Mouse (Mus musculus) small intestine, adult 2 months (tissue): ENCODE measurements around the gene Pltp. TPM values are rescaled to one million over a fixed set of nuclear protein-coding genes. Genes with fewer than 3 reads are reported as not detected.
A peak's percentile ranks its signal among the peaks of the same experiment; 100 is the strongest.

Source experiments
- H3K27ac ChIP-seq: fragments of 200-500 bp; 2 replicates; pipeline ENCODE4 v1.5.1; 2012; ENCODE audit warnings: low read depth, low read length, control low read depth, inconsistent platforms; ENCODE audit not compliant: insufficient read depth
- H3K27me3 ChIP-seq: fragments of 200-500 bp; 2 replicates; pipeline ENCODE4 v1.6.1; 2012; ENCODE audit warnings: mild to moderate bottlenecking, moderate library complexity, low read length, inconsistent platforms; ENCODE audit not compliant: control insufficient read depth, insufficient read depth
- H3K36me3 ChIP-seq: fragments of 200-500 bp; 2 replicates; pipeline ENCODE4 v1.6.1; 2012; ENCODE audit warnings: mild to moderate bottlenecking, low read length, control low read depth, inconsistent platforms; ENCODE audit not compliant: control insufficient read depth, insufficient read depth
- H3K4me1 ChIP-seq: fragments of 200-500 bp; 2 replicates; pipeline ENCODE4 v1.6.1; 2012; ENCODE audit warnings: low read length, inconsistent platforms, mixed read lengths; ENCODE audit not compliant: control insufficient read depth, insufficient read depth, insufficient read length
- H3K4me3 ChIP-seq: fragments of 200-500 bp; 2 replicates; pipeline ENCODE4 v1.5.1; 2012; ENCODE audit warnings: low read depth, mild to moderate bottlenecking, control low read depth, inconsistent platforms, low read length, moderate library complexity
- CTCF ChIP-seq: fragments of 200-500 bp; IDR thresholded peaks from 2 replicates; pipeline ENCODE4 v1.5.1; 2012; ENCODE audit warnings: low read depth, mild to moderate bottlenecking, control low read depth, inconsistent platforms, low read length, moderate library complexity, mixed read lengths; ENCODE audit not compliant: insufficient replicate concordance, insufficient read length; ENCODE audit errors: extremely low read depth
- POLR2A ChIP-seq: fragments of 200-500 bp; IDR thresholded peaks from 2 replicates; pipeline ENCODE4 v1.6.1; 2012; ENCODE audit warnings: low read depth, mild to moderate bottlenecking, control low read depth, inconsistent platforms, low read length, moderate library complexity
- WGBS: fragments of 180-500 bp; shearing (Covaris S2); methylation state at CpG from one replicate; pipeline ENCODE4 v1.1.7; 2018; 5-methylcytosine and 5-hydroxymethylcytosine counted together
- polyA plus RNA-seq: library from polyadenylated mRNA; depleted of rRNA; stranded (reverse); fragments of >200 nt; gene quantifications from 2 replicates; pipeline ENCODE4 v1.2.3, GENCODE M21; 2012; rRNA removed

Pltp gene
- polyA plus RNA-seq, 1 experiment: 34.2 TPM

DNA sequence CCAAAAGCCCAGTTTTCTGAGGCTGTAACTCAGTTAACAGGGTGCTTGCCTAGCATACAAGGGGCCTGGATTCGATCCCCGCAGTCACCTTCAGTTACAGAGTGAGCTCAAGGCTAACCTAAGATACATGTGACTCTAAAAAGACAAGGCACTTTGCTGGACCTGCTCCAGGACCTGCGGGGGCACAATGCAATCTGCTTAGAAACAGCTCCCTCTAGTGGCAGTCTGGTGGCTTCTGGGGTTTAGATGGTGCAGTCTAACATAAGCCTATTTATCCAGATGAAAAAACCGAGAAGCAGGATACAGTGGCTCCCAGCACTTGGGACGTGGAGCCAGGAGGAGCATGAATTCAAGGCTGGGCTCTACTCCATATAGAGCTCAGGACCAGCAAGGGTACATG is 63.2 kb downstream of the Pltp start:
- TF ChIP-seq POLR2A: no peak
- peak; percentile 95; the same call in 1 of the 2 replicates for TF ChIP-seq CTCF
- Histone ChIP-seq H3K27ac (no peak overlapping the region), H3K36me3 (peaks cover 60% of the 10 kb centered on the region), H3K27me3 (no peaks in the 10 kb centered on the region), H3K4me3 (no peak overlapping the region), H3K4me1 (no peaks in the 10 kb centered on the region)
- 19% methylated on average over 5 of the region's 5 CpGs for WGBS

DNA sequence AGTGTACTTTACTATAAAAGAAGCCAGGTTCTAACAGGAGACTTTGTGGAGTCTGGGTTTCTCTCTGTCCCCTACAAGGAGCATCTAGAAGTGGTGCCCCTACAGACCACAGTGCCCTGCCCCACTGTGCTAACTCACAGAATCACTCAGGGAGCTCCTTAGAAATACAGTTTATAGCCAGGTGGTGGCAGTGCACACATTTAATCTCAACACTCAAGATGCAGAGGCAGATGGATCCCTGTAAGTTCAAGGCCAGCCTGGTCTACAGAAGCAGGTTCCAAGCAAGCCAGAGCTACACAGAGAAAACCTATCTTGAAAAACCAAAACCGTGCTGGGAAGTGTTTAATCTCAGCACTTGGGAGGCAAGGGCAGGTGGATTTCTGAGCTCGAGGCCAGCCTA is 63.7 kb downstream of the Pltp start:
- H3K4me3 ChIP-seq: no peak overlapping the region
- H3K27ac ChIP-seq: no peak overlapping the region
- no peaks in the 10 kb centered on the region for H3K27me3 ChIP-seq
- peaks cover 62% of the 10 kb centered on the region for H3K36me3 ChIP-seq
- H3K4me1 ChIP-seq: no peaks in the 10 kb centered on the region
- 93% methylated on average over 2 of the region's 2 CpGs for WGBS
- no peak for TF ChIP-seq POLR2A
- TF ChIP-seq CTCF: no peak

DNA sequence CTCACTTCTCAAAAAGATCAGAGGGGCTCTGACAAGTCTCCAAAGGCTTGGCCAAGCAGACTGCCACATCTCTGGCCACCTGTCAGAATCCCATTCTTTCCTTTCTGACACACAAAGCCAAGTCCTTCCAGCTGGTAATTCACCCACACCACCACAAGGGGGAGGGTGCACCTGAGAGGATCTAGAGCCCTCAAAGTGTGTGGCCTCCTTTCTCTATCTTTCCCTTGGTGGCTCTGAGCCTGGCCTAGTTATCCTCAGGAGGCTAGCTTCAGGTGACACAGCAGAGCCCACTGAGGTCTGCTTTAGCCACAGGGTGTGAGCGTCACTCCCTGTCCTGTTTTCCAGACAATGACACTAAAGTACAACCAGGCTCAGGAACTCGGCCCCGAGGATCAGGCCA is 64.3 kb downstream of the Pltp start:
- Histone ChIP-seq H3K27ac (no peak overlapping the region), H3K4me1 (no peaks in the 10 kb centered on the region), H3K4me3 (no peak overlapping the region), H3K36me3 (peaks cover 61% of the 10 kb centered on the region), H3K27me3 (no peaks in the 10 kb centered on the region)
- 74% methylated on average over 3 of the region's 3 CpGs for WGBS
- TF ChIP-seq POLR2A (no peak), CTCF (peak; percentile 66; the same call in 1 of the 2 replicates)

DNA sequence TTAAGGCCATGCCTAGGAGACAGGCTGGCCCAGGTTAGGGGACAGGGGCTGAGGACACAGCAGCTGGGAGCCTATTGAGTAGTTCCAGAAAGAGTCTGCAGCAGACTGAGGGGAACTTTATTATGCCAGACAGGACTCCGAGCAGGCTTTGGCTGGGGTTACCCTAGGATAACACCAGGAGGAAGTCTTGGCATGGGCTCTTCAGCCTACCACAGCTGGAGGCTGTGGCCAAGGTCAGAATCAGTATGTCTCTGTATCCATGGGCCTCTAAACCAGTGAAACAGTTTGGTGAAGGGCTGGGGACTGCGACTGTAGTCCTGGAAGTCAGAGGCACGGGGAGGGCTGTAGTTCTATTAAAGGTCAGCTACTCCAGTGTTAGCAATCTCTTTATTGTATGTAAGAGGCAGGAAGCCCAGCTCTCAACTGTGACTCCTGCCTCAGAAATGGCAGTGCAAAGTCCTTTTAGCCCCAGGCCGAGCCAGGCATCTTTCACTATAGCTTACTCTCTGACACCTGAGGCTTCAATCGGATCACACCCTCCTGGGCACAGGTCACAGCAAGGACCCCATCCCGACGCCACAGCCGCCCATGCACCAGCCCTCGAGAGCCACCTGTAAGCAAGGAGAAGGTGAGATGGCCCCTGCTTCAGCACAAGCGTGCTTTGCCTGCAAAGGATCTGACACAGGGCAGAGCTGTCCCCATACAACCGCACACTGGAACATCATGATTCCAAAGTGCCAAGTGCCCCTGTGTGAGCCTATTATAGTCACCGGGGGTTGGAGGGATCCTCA is 64.9 kb downstream of the Pltp start:
- Histone ChIP-seq H3K27ac (no peak overlapping the region), H3K4me1 (no peaks in the 10 kb centered on the region), H3K36me3 (peaks cover 57% of the 10 kb centered on the region), H3K27me3 (no peaks in the 10 kb centered on the region), H3K4me3 (no peak overlapping the region)
- 87% methylated on average over 12 of the region's 12 CpGs for WGBS
- peak; percentile 5; the same call in 1 of the 2 replicates for TF ChIP-seq CTCF
- TF ChIP-seq POLR2A: no peak

DNA sequence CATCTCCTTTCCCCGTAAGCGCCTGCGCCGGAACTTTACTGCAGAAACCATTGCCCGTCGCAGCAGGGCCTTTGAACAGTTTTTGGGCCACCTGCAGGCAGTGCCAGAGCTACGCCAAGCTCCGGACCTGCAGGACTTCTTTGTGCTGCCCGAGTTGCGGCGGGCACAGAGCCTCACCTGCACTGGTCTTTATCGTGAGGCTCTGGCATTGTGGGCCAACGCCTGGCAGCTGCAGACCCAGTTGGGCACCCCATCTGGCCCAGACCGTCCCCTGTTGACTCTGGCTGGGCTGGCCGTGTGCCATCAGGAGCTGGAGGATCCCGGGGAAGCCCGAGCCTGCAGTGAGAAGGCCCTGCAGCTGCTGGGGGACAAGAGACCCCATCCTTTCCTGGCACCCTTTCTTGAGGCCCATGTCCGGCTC is 65.7 kb downstream of the Pltp start:
- Histone ChIP-seq H3K27ac (no peak overlapping the region), H3K4me1 (no peaks in the 10 kb centered on the region), H3K4me3 (no peak overlapping the region), H3K36me3 (peaks cover 52% of the 10 kb centered on the region), H3K27me3 (no peaks in the 10 kb centered on the region)
- TF ChIP-seq POLR2A (no peak), CTCF (no peak)
- WGBS: 87% methylated on average over 18 of the region's 18 CpGs

DNA sequence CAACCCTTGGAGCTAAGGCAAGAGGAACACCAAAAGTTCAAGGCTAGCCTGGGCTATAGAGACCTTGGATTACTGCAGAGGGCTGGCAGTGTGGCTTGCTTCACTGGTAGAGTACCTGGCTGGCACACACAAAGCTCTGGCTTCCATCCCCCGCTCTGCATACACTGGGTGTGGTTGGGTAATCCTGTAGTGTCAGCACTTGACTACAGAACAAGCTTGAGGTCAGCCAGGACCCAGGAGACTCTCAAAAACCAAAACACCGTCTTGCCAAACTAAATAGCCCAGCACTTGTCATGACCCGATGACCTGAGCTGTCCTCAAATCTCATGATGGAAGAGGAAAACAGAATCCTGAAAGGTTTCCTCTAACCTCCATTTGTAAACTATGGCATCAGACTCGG is 67.1 kb downstream of the Pltp start:
- no peak overlapping the region for H3K4me3 ChIP-seq
- WGBS: 64% methylated on average over 4 of the region's 4 CpGs
- peaks cover 39% of the 10 kb centered on the region for H3K36me3 ChIP-seq

More for the DNA sequence above, 67.1 kb downstream of the Pltp start:
- Histone ChIP-seq H3K27me3 (no peaks in the 10 kb centered on the region), H3K27ac (no peak overlapping the region), H3K4me1 (peaks cover 4% of the 10 kb centered on the region; the same call in 1 of the 2 replicates)
- TF ChIP-seq CTCF (no peak), POLR2A (no peak)

Other genes with a start within 250 kb of the Pltp start
- not detected in 2 replicates for gene Wfdc6b, start 244.2 kb downstream of the Pltp start, polyA plus RNA-seq
- gene Wfdc8, start 244.1 kb downstream of the Pltp start, polyA plus RNA-seq: 0.05 TPM in 1 of 2 replicates, not detected in the other
- gene Wfdc16, start 218.9 kb downstream of the Pltp start, polyA plus RNA-seq: not detected in 2 replicates
- 1.8 TPM in 1 of 2 replicates, not detected in the other for gene Wfdc10, start 201.7 kb downstream of the Pltp start, polyA plus RNA-seq
- not detected in 2 replicates for gene Wfdc9, start 201.1 kb downstream of the Pltp start, polyA plus RNA-seq
- not detected in 2 replicates for gene Wfdc11, start 183.6 kb downstream of the Pltp start, polyA plus RNA-seq
- not detected in 2 replicates for gene Wfdc13, start 172.6 kb downstream of the Pltp start, polyA plus RNA-seq
- gene Spint4, start 159.2 kb downstream of the Pltp start, polyA plus RNA-seq: not detected in 2 replicates
- not detected in 2 replicates for gene Spint5, start 142.4 kb downstream of the Pltp start, polyA plus RNA-seq
- gene Wfdc3, start 111.8 kb downstream of the Pltp start, polyA plus RNA-seq: 0.06 and 0.75 TPM in 2 replicates
- 20.9 and 37.8 TPM in 2 replicates for gene Dnttip1, start 111.7 kb downstream of the Pltp start, polyA plus RNA-seq
- 39.1 and 91.2 TPM in 2 replicates for gene Ube2c, start 87.8 kb downstream of the Pltp start, polyA plus RNA-seq
- gene Tnnc2, start 77.7 kb downstream of the Pltp start, polyA plus RNA-seq: not detected in 2 replicates
- gene Snx21, start 71.9 kb downstream of the Pltp start, polyA plus RNA-seq: 9.7 and 19.2 TPM in 2 replicates
- 76.9 and 102 TPM in 2 replicates for gene Acot8, start 52.8 kb downstream of the Pltp start, polyA plus RNA-seq
- 1.7 and 2.6 TPM in 2 replicates for gene Zswim3, start 52.6 kb downstream of the Pltp start, polyA plus RNA-seq
- 4.8 and 8.1 TPM in 2 replicates for gene Zswim1, start 35.0 kb downstream of the Pltp start, polyA plus RNA-seq
- gene Spata25, start 29.2 kb downstream of the Pltp start, polyA plus RNA-seq: not detected in 2 replicates
- 156 and 235 TPM in 2 replicates for gene Ctsa, start 24.8 kb downstream of the Pltp start, polyA plus RNA-seq
- 1.7 and 3.1 TPM in 2 replicates for gene Neurl2, start 24.3 kb downstream of the Pltp start, polyA plus RNA-seq
- gene Pcif1, start 21.6 kb upstream of the Pltp start, polyA plus RNA-seq: 22.8 and 30.3 TPM in 2 replicates
- gene Zfp335, start 54.0 kb upstream of the Pltp start, polyA plus RNA-seq: 19.1 and 34.1 TPM in 2 replicates
- 11.1 and 12.1 TPM in 2 replicates for gene Mmp9, start 83.1 kb upstream of the Pltp start, polyA plus RNA-seq
- 0.57 and 0.60 TPM in 2 replicates for gene Slc12a5, start 103.1 kb upstream of the Pltp start, polyA plus RNA-seq
- 8.6 and 16.5 TPM in 2 replicates for gene Ncoa5, start 177.2 kb upstream of the Pltp start, polyA plus RNA-seq
- 4.7 and 6.4 TPM in 2 replicates for gene Cd40, start 197.9 kb upstream of the Pltp start, polyA plus RNA-seq
- not detected in 2 replicates for gene 1700025C18Rik, start 233.0 kb upstream of the Pltp start, polyA plus RNA-seq